10 mouse cellular contexts compared by ENCODE assay signal in the genomic region with DNA sequence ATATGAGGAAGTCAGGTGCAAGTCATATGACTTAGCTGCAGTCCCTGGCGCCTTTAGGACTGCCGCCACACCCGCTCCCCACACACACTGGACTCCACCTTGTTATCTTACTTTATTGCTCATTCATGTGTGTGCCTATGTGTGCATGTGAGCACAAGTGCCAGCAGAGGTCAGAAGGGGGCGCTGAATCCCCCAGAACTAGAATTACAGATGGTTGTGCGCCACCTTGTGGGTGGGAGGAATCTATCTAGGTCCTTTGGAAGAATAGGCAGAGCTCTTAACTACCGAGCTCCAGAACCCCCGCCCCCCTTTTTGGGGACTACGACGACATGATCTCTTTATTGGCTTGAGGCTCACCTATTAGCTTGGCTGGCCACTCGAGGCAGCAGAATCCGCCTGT. TPM values are rescaled to one million over a fixed set of nuclear protein-coding genes. Genes with fewer than 3 reads are reported as not detected.
DNase-seq lines count a peak whose midpoint lies in the region; ATAC-seq and TF ChIP-seq lines count a peak whose summit lies in the region.
"Had no signal": no experiment of that assay in that cellular context is flagged by ENCODE, and none has a peak within 500 bp of the region (broad histone marks: within the 10 kb centered on the region; RNA-seq: fewer than 3 reads in every experiment).

No protein-coding gene starts in this region.

- no peak for TF ChIP-seq RAD21 in MEL (IDR thresholded peaks at IDR 0.05; ENCODE audit: low read depth, low read length)

- H3K4me2 ChIP-seq in intestine, postnatal 0 days (replicated peaks; ENCODE audit: low read depth) = no peak overlapping the region
- H3K4me2 ChIP-seq in intestine, embryonic 16.5 days (ENCODE audit: low read depth, low read length) = no peak overlapping the region

- no peak for ATAC-seq in intestine, postnatal 0 days
- no peak for ATAC-seq in intestine, embryonic 16.5 days

- no peaks in the 10 kb centered on the region for H3K9me3 ChIP-seq in intestine, postnatal 0 days (ENCODE audit: control insufficient read depth)
- H3K9me3 ChIP-seq in intestine, embryonic 16.5 days (ENCODE audit: control insufficient read depth, low read length) = peaks cover 6% of the 10 kb centered on the region; the same call in 1 of the 2 replicates
- H3K9me3 ChIP-seq in MEL (replicated peaks; ENCODE audit: insufficient read depth, low read length) = no peaks in the 10 kb centered on the region

- no peaks in the 10 kb centered on the region; the same call in 1 of the 2 replicates for H3K36me3 ChIP-seq in intestine, postnatal 0 days (ENCODE audit: control insufficient read depth, insufficient read depth)
- H3K36me3 ChIP-seq in intestine, embryonic 16.5 days (ENCODE audit: control insufficient read depth, insufficient read depth, low read length) = peaks cover 4% of the 10 kb centered on the region
- no peaks in the 10 kb centered on the region for H3K36me3 ChIP-seq in MEL (ENCODE audit: control insufficient read depth in 1 of 2, insufficient read depth in 2 of 2, low read length in 2 of 2)
- H3K36me3 ChIP-seq in splenic B cell, adult 2 months (ENCODE audit: control insufficient read depth, insufficient read depth, low read length, poor library complexity, severe bottlenecking) = no peaks in the 10 kb centered on the region

- no peak for TF ChIP-seq EP300 in MEL (IDR thresholded peaks at IDR 0.05; ENCODE audit: low read depth in 1 of 2, low read length in 2 of 2)

- TF ChIP-seq CTCF in intestine, postnatal 0 days (IDR thresholded peaks at IDR 0.05; ENCODE audit: low read depth) = peak; percentile 34; the same call in 1 of the 2 replicates
- TF ChIP-seq CTCF in MEL (IDR thresholded peaks at IDR 0.05 in 2 of 3, conservative IDR thresholded peaks at IDR 0.05 in 1 of 3; ENCODE audit: control insufficient read depth in 1 of 3, insufficient read depth in 1 of 3, low read depth in 2 of 3, low read length in 3 of 3, poor library complexity in 1 of 3, severe bottlenecking in 1 of 3) = peak in 1 of 3 experiments; percentile 65; a peak in 2 of 6 replicates

- no peaks in the 10 kb centered on the region for H3K27me3 ChIP-seq in intestine, postnatal 0 days (replicated peaks; ENCODE audit: control insufficient read depth, insufficient read depth, low read length)
- no peaks in the 10 kb centered on the region for H3K27me3 ChIP-seq in intestine, embryonic 16.5 days (replicated peaks; ENCODE audit: control insufficient read depth, insufficient read depth, low read length)
- H3K27me3 ChIP-seq in MEL (ENCODE audit: control insufficient read depth in 1 of 2, insufficient read depth in 2 of 2, low read length in 2 of 2) = no peaks in the 10 kb centered on the region
- no peaks in the 10 kb centered on the region for H3K27me3 ChIP-seq in splenic B cell, adult 2 months (ENCODE audit: control insufficient read depth, insufficient read depth, low read length, poor library complexity, severe bottlenecking)

- no peak for TF ChIP-seq POLR2A in MEL (IDR thresholded peaks at IDR 0.05; ENCODE audit: control insufficient read depth in 1 of 2, insufficient read depth in 1 of 2, low read depth in 1 of 2, low read length in 2 of 2, poor library complexity in 1 of 2)

- H3K27ac ChIP-seq in intestine, postnatal 0 days (ENCODE audit: low read depth, low read length) = no peak overlapping the region
- H3K27ac ChIP-seq in intestine, embryonic 16.5 days (ENCODE audit: low read length) = no peak overlapping the region
- no peak overlapping the region for H3K27ac ChIP-seq in MEL (ENCODE audit: control insufficient read depth, low read depth, low read length)

- no peaks in the 10 kb centered on the region for H3K79me2 ChIP-seq in MEL (ENCODE audit: control insufficient read depth, insufficient read depth, low read length, poor library complexity)

- no peaks in the 10 kb centered on the region; the same call in 1 of the 2 replicates for H3K4me1 ChIP-seq in intestine, postnatal 0 days (replicated peaks; ENCODE audit: control insufficient read depth, insufficient read depth, low read length)
- peaks cover 9% of the 10 kb centered on the region for H3K4me1 ChIP-seq in intestine, embryonic 16.5 days (ENCODE audit: control insufficient read depth, insufficient read depth, low read length)
- H3K4me1 ChIP-seq in MEL (ENCODE audit: control insufficient read depth in 1 of 2, insufficient read depth in 2 of 2, low read length in 2 of 2) = no peaks in the 10 kb centered on the region; a peak in 1 of 4 replicates

- 93% methylated on average over 11 of the region's 11 CpGs for WGBS in intestine, postnatal 0 days
- WGBS in intestine, embryonic 16.5 days = 95% methylated on average over 11 of the region's 11 CpGs

- H3K4me3 ChIP-seq in intestine, postnatal 0 days (ENCODE audit: low read depth, low read length) = no peak overlapping the region
- H3K4me3 ChIP-seq in intestine, embryonic 16.5 days (ENCODE audit: low read length) = no peak overlapping the region
- H3K4me3 ChIP-seq in MEL (ENCODE audit: control insufficient read depth in 1 of 2, insufficient read depth in 1 of 2, low read depth in 2 of 2, low read length in 2 of 2) = no peak overlapping the region

- H3K9ac ChIP-seq in intestine, postnatal 0 days (ENCODE audit: low read depth, low read length) = no peak overlapping the region
- no peak overlapping the region for H3K9ac ChIP-seq in intestine, embryonic 16.5 days (ENCODE audit: low read depth, low read length)
- no peak overlapping the region for H3K9ac ChIP-seq in MEL (ENCODE audit: control insufficient read depth, low read depth, low read length, poor library complexity, severe bottlenecking)

- peak; percentile 44 for DNase-seq in retina, postnatal 1 day
- DNase-seq in retina, embryonic 14.5 days (ENCODE audit: low spot score) = no peak
- DNase-seq in MEL (ENCODE audit: low read depth, low spot score) = peak; percentile 37
- peak; percentile 38 for DNase-seq in splenic B cell, adult 2 months (ENCODE audit: low read depth, low spot score)
- DNase-seq in urinary bladder, postnatal 4 days (ENCODE audit: low spot score in 2 of 2) = no peak
- no peak for DNase-seq in left cerebral cortex, adult 8-10 months (ENCODE audit: low spot score in 2 of 2)
- DNase-seq: gastrocnemius, postnatal 14 days; midbrain, embryonic 14.5 days had no signal

TF ChIP-seq in MEL, 35 proteins besides CTCF, POLR2A, EP300 and RAD21:
- TF ChIP-seq ETS1 (IDR thresholded peaks at IDR 0.05; ENCODE audit: low read depth, low read length) = no peak
- no peak for TF ChIP-seq KAT2A (conservative IDR thresholded peaks at IDR 0.05; ENCODE audit: low read depth, low read length)
- no peak for TF ChIP-seq NELFE (IDR thresholded peaks at IDR 0.05; ENCODE audit: low read depth, low read length)
- TF ChIP-seq ZC3H11A (IDR thresholded peaks at IDR 0.05; ENCODE audit: low read depth, low read length) = no peak
- TF ChIP-seq TCF12 (IDR thresholded peaks at IDR 0.05; ENCODE audit: low read depth, low read length) = no peak
- no peak for TF ChIP-seq GATA1 (IDR thresholded peaks at IDR 0.05; ENCODE audit: low read depth, low read length)
- TF ChIP-seq MAX (IDR thresholded peaks at IDR 0.05; ENCODE audit: low read length) = no peak
- TF ChIP-seq HCFC1 (IDR thresholded peaks at IDR 0.05; ENCODE audit: low read depth, low read length) = no peak
- no peak for TF ChIP-seq BHLHE40 (IDR thresholded peaks at IDR 0.05; ENCODE audit: borderline replicate concordance, low read depth, low read length)
- TF ChIP-seq USF2 (IDR thresholded peaks at IDR 0.05; ENCODE audit: borderline replicate concordance in 1 of 2, insufficient read depth in 1 of 2, low read depth in 1 of 2, low read length in 2 of 2) = no peak
- TF ChIP-seq ZKSCAN1 (IDR thresholded peaks at IDR 0.05; ENCODE audit: low read depth, low read length) = no peak
- TF ChIP-seq MAZ (IDR thresholded peaks at IDR 0.05; ENCODE audit: low read depth, low read length) = no peak
- TF ChIP-seq MAFK (IDR thresholded peaks at IDR 0.05; ENCODE audit: borderline replicate concordance, low read depth, low read length) = no peak

RNA-seq across cellular contexts. Expression of a gene that starts 39.8 kb away (rescaled TPM):
- polyA plus RNA-seq in intestine, postnatal 0 days (2015; fragmentation: Nextera tagmentation; extraction: Ambion mirVana) = 81.9 and 83.1 TPM in 2 replicates
- polyA plus RNA-seq in intestine, embryonic 16.5 days (2015; fragmentation: Nextera tagmentation; extraction: Ambion mirVana) = 63.2 and 63.5 TPM in 2 replicates
- 58.1 and 60.4 TPM in 2 replicates for total RNA-seq in MEL (2012; rRNA removed)
- 10 to 100 TPM in 1 of 2 experiments, not detected in 1; 57.4 TPM for polyA plus RNA-seq in MEL (2012; ENCODE audit: insufficient read depth in 1 of 2, insufficient read length in 2 of 2, low read depth in 1 of 2, low replicate concordance in 2 of 2, missing spikeins in 1 of 2)
- total RNA-seq in left cerebral cortex, adult 8-10 months (2022) = 100 to 1,000 TPM; 124 to 132 (median 125) TPM

Comparison
In these comparisons a context has a peak if more than half of its experiments do, and no peak if none do; other contexts are left out.
1. DNase-seq: peak in retina, postnatal 1 day (single experiment), MEL (single experiment) and splenic B cell, adult 2 months (single experiment); none in retina, embryonic 14.5 days (single experiment), urinary bladder, postnatal 4 days (0 of 2) and left cerebral cortex, adult 8-10 months (0 of 2).